Mouse (Mus musculus) hindbrain, embryonic 11.5 days (tissue): ENCODE results near the gene Keap1. TPM values are rescaled to one million over a fixed set of nuclear protein-coding genes. Genes with fewer than 3 reads are reported as not detected.

Source experiments
- ATAC-seq: fragments of 200-750 bp; cut with Nextera tagmentation; 2 replicates; pipeline ENCODE4 v1.8.0; 2017; ENCODE audit warnings: mild to moderate bottlenecking, moderate TSS enrichment, moderate library complexity; ENCODE audit not compliant: low FRiP score
- DNase-seq: peaks from one replicate; pipeline ENCODE4 v3.0.0-alpha.2; 2015; ENCODE audit warnings: low spot score
- H3K27ac ChIP-seq: fragments of 300-500 bp; sonication (generic); 2 replicates; pipeline ENCODE4 v1.5.1; 2014; ENCODE audit warnings: mild to moderate bottlenecking, low read depth, low read length
- H3K27me3 ChIP-seq: fragments of 300-500 bp; sonication (generic); 2 replicates; pipeline ENCODE4 v1.6.1; 2014; ENCODE audit warnings: mild to moderate bottlenecking, low read length, moderate library complexity, mixed read lengths; ENCODE audit not compliant: control insufficient read depth, insufficient read depth
- H3K36me3 ChIP-seq: fragments of 300-500 bp; sonication (generic); 2 replicates; pipeline ENCODE4 v1.6.1; 2014; ENCODE audit warnings: mild to moderate bottlenecking, low read length, moderate library complexity, mixed read lengths; ENCODE audit not compliant: control insufficient read depth, insufficient read depth
- H3K4me1 ChIP-seq: fragments of 300-500 bp; sonication (generic); replicated peaks from 2 replicates; pipeline ENCODE4 v1.6.1; 2014; ENCODE audit warnings: low read length, mixed read lengths; ENCODE audit not compliant: control insufficient read depth, insufficient read depth
- H3K4me2 ChIP-seq: fragments of 300-500 bp; sonication (generic); replicated peaks from 2 replicates; pipeline ENCODE4 v1.6.1; 2014; ENCODE audit warnings: mild to moderate bottlenecking, low read depth, low read length
- H3K4me3 ChIP-seq: fragments of 300-500 bp; sonication (generic); 2 replicates; pipeline ENCODE4 v1.5.1; 2014; ENCODE audit warnings: low read depth, low read length
- H3K9ac ChIP-seq: fragments of 300-500 bp; sonication (generic); 2 replicates; pipeline ENCODE4 v1.6.1; 2014; ENCODE audit warnings: low read depth, low read length
- H3K9me3 ChIP-seq: fragments of 300-500 bp; sonication (generic); 2 replicates; pipeline ENCODE4 v1.6.1; 2016; ENCODE audit warnings: low read length; ENCODE audit not compliant: control insufficient read depth
- WGBS: fragments of 180-500 bp; shearing (Covaris S2); extraction: QIAGEN DNeasy Blood & Tissue Kit; methylation state at CpG from one replicate; pipeline ENCODE4 v1.1.7; 2014; 5-methylcytosine and 5-hydroxymethylcytosine counted together
- polyA plus RNA-seq: library from polyadenylated mRNA; unstranded; fragments of >200 nt; fragmentation: Nextera tagmentation; extraction: Ambion mirVana; gene quantifications from 2 replicates; pipeline ENCODE4 v1.2.1, GENCODE M21; 2014

Gene Keap1
- polyA plus RNA-seq, 1 experiment from 2014 or later: 23.7 TPM

- Histone ChIP-seq H3K9me3 (no peaks in the 10 kb centered on the region), H3K27ac (no peak overlapping the region), H3K27me3 (no peaks in the 10 kb centered on the region), H3K9ac (no peak overlapping the region), H3K4me2 (no peak overlapping the region), H3K36me3 (no peaks in the 10 kb centered on the region), H3K4me1 (no peaks in the 10 kb centered on the region), H3K4me3 (no peak overlapping the region)
- WGBS: 54% methylated on average over 3 of the region's 3 CpGs
- ATAC-seq: 0 out of 2 replicates have a peak, but pooled peaks have one; percentile 8
- DNase-seq: no peak
Observed at GRCm38 (mm10) chr9:21219820-21220219, 19.3 kb downstream of the Keap1 start.

DNA sequence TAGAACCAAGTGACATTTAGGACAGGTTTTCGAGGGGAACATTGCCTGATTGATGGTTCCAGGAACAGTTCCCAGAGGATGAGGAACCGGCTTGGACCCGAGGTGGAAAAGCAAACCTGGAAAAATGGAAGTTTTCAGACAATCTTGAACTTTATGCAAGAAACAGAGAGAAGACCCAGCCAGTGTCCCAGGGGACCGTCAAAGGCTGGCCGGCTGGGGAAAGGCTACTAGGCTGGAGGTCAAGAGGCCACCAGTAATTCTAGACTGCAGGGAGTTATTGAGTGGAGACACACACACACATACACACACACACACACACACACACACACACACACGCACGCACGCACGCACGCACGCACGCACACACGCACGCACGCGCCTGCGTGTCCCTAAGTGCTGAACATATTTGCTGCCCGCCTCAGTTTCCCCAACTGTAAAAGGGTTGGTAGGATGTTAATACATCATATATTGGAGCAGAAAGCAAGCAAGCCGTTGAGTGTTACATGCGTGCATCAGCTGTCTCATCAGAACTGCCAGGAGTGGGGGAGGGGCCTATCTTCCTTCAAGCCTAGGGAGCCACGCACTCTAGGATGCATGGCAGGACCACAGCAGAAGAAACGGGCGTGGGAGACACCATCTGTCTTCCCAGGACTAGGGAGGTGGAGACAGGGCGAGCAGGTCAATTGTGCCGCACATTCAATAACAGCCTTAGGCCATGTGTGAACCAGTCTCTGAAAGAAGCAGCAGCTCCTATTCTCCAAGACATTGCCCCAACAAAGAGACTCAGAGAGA is 22.9 kb downstream of the Keap1 start:
- DNase-seq (peak; percentile 64), ATAC-seq (peak; percentile 69)
- Histone ChIP-seq H3K4me1 (no peaks in the 10 kb centered on the region), H3K9ac (no peak overlapping the region), H3K36me3 (no peaks in the 10 kb centered on the region), H3K9me3 (no peaks in the 10 kb centered on the region), H3K27me3 (no peaks in the 10 kb centered on the region), H3K27ac (peak overlapping the region; percentile 39), H3K4me3 (no peak overlapping the region), H3K4me2 (no peak overlapping the region)
- WGBS: 67% methylated on average over 25 of the region's 25 CpGs

DNA sequence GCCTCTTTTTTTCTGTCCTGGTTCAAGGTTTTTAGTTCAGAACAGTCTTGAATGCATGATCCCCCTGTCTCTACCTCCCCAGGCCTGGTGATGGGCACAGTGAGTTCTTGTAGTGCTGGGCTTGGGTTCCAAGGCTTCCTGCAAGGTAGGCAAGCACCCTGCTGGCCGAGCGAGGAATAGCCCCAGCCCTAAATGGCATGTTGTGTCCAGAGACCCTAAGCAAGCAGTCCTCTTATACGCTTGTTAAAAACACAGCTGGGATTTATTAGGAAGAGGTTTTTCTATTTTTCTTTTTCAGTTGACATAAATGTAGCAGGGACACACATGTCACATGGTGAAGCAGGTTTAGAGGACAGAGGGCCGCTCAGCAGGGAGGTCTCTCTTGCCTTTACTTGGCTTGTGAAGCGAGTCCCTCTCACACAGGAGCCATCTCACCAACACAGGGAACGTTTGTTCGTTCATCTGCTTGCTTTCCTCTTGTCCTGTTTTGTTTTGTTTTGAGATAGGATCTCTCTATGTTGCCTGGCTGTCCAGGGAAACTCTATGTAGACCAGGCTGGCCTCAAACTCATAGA is 25.5 kb downstream of the Keap1 start:
- ATAC-seq (no peak), DNase-seq (peak; percentile 59)
- Histone ChIP-seq H3K36me3 (no peaks in the 10 kb centered on the region), H3K27me3 (no peaks in the 10 kb centered on the region), H3K4me3 (no peak overlapping the region), H3K9me3 (no peaks in the 10 kb centered on the region), H3K4me2 (no peak overlapping the region), H3K27ac (no peak overlapping the region), H3K9ac (no peak overlapping the region), H3K4me1 (no peaks in the 10 kb centered on the region)
- 37% methylated on average over 7 of the region's 7 CpGs for WGBS

GRCm38 (mm10) chr9:21211624-21212023 is 27.5 kb downstream of the Keap1 start:
- no peak overlapping the region for H3K27ac ChIP-seq
- H3K4me1 ChIP-seq: no peaks in the 10 kb centered on the region
- H3K36me3 ChIP-seq: no peaks in the 10 kb centered on the region
- H3K9ac ChIP-seq: no peak overlapping the region
- no peak overlapping the region for H3K4me2 ChIP-seq
- ATAC-seq (no peak), DNase-seq (no peak)
- no peaks in the 10 kb centered on the region for H3K9me3 ChIP-seq
- no peaks in the 10 kb centered on the region for H3K27me3 ChIP-seq
- 88% methylated on average over 7 of the region's 7 CpGs for WGBS
- no peak overlapping the region for H3K4me3 ChIP-seq

GRCm38 (mm10) chr9:21210821-21211220 is 28.3 kb downstream of the Keap1 start:
- 81% methylated on average over 6 of the region's 6 CpGs for WGBS

GRCm38 (mm10) chr9:21208626-21209025 is 30.5 kb downstream of the Keap1 start:
- H3K9me3 ChIP-seq: no peaks in the 10 kb centered on the region
- H3K27ac ChIP-seq: no peak overlapping the region
- ATAC-seq (no peak), DNase-seq (no peak)
- no peak overlapping the region for H3K9ac ChIP-seq
- no peak overlapping the region for H3K4me3 ChIP-seq
- H3K36me3 ChIP-seq: no peaks in the 10 kb centered on the region
- 65% methylated on average over 2 of the region's 2 CpGs for WGBS
- no peaks in the 10 kb centered on the region for H3K4me1 ChIP-seq
- H3K27me3 ChIP-seq: no peaks in the 10 kb centered on the region
- H3K4me2 ChIP-seq: no peak overlapping the region

More at GRCm38 (mm10) chr9:21210821-21211220, 28.3 kb downstream of the Keap1 start:
- no peak overlapping the region for H3K9ac ChIP-seq
- H3K4me2 ChIP-seq: no peak overlapping the region
- ATAC-seq: no peak
- H3K36me3 ChIP-seq: no peaks in the 10 kb centered on the region
- no peaks in the 10 kb centered on the region for H3K4me1 ChIP-seq
- no peaks in the 10 kb centered on the region for H3K9me3 ChIP-seq
- H3K4me3 ChIP-seq: no peak overlapping the region
- no peaks in the 10 kb centered on the region for H3K27me3 ChIP-seq
- H3K27ac ChIP-seq: no peak overlapping the region
- no peak for DNase-seq

DNA sequence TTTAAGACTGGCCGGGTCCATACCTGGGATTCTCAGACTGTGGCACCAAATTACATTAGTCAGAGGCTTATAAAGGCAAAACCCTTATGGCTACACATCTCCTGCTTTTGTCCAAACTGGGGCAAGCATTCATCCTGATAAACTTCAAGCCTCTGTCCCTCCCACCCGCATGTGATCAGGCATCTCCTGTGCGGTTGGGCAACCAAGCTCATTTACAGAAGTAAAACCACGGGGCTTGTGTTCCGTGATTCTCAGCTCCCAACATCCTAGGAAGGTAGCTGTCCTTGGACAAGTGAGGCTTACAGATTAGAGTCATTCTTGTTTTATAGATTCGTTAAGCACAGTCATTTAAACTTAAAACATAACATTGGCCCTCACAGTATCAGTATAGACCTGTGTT is 32.3 kb downstream of the Keap1 start:
- no peaks in the 10 kb centered on the region for H3K36me3 ChIP-seq
- WGBS: 87% methylated on average over 6 of the region's 6 CpGs

GRCm38 (mm10) chr9:21204528-21205272 is 34.5 kb downstream of the Keap1 start:
- H3K4me3 ChIP-seq: peak overlapping the region; percentile 36
- H3K27ac ChIP-seq: no peak overlapping the region
- H3K4me1 ChIP-seq: no peaks in the 10 kb centered on the region
- WGBS: 5% methylated on average over 23 of the region's 23 CpGs
- no peaks in the 10 kb centered on the region for H3K9me3 ChIP-seq
- DNase-seq (peak; percentile 74), ATAC-seq (peak; percentile 73)
- H3K9ac ChIP-seq: 0 out of 2 replicates have a peak overlapping the region, but pooled peaks have one; percentile 24
- no peaks in the 10 kb centered on the region for H3K27me3 ChIP-seq
- no peaks in the 10 kb centered on the region for H3K36me3 ChIP-seq
- peak overlapping the region; percentile 50 for H3K4me2 ChIP-seq

More for the DNA sequence above, 32.3 kb downstream of the Keap1 start:
- Histone ChIP-seq H3K4me1 (no peaks in the 10 kb centered on the region), H3K27me3 (no peaks in the 10 kb centered on the region), H3K9me3 (no peaks in the 10 kb centered on the region), H3K9ac (no peak overlapping the region), H3K4me3 (no peak overlapping the region), H3K4me2 (no peak overlapping the region), H3K27ac (no peak overlapping the region)
- ATAC-seq (no peak), DNase-seq (no peak)
